Mouse (Mus musculus): ENCODE results near the gene Prorsd1.
A peak's percentile ranks its signal among the peaks of the same experiment; 100 is the strongest.

Prorsd1 gene

GRCm38 (mm10) chr11:29503948-29504893, 10.6 kb downstream of the Prorsd1 start:
- no peak for DNase-seq (ENCODE audit: inconsistent ontology term)

- DNase-seq (ENCODE audit: inconsistent ontology term), result no peak
Measured at GRCm38 (mm10) chr11:29496962-29497361, 17.9 kb downstream of the Prorsd1 start.

DNA sequence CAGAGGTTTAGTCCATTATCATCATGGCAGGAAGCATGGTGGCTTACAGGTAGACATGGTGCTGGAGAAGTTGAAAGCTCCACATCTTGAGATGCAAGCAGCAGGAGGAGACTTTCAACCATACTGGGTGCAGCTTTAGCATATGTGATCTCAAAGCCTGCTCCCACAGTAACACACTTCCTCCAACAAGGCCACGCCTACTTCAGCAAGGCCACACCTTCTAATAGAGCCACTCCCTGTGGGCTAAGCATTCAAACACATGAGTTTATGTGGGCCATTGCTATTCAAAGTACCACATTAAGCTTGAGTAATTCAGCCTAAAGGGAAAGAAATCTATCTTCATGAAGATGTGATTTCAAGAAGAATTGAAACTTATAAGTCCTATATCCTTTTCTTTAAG, 21.7 kb downstream of the Prorsd1 start:
- no peak for DNase-seq (ENCODE audit: inconsistent ontology term)

GRCm38 (mm10) chr11:29474676-29475075, 40.2 kb downstream of the Prorsd1 start:
- DNase-seq (ENCODE audit: inconsistent ontology term), result peak; percentile 11
